Mouse (Mus musculus) olfactory bulb, adult 2 months (tissue): Measurements from ENCODE around the gene Nek9. TPM values are rescaled to one million over a fixed set of nuclear protein-coding genes. Genes with fewer than 3 reads are reported as not detected.
"Not testable (repeated sequence)": the region's sequence is repeated elsewhere in the genome, so short reads cannot be mapped to it uniquely, and the experiment has no call there.

Experiments
- H3K27ac ChIP-seq: fragments of 200-500 bp; 2 replicates; pipeline ENCODE4 v1.5.1; 2012; ENCODE audit warnings: low read depth, low read length; ENCODE audit not compliant: insufficient read depth
- H3K4me1 ChIP-seq: fragments of 200-500 bp; 2 replicates; pipeline ENCODE4 v1.6.1; 2012; ENCODE audit warnings: low read length; ENCODE audit not compliant: control insufficient read depth, insufficient read depth
- H3K4me3 ChIP-seq: fragments of 200-500 bp; 2 replicates; pipeline ENCODE4 v1.5.1; 2012; ENCODE audit warnings: mild to moderate bottlenecking, low read depth, low read length, moderate library complexity; ENCODE audit not compliant: insufficient read depth
- CTCF ChIP-seq: fragments of 200-500 bp; IDR thresholded peaks from 2 replicates; pipeline ENCODE4 v1.5.1; 2012; ENCODE audit warnings: low read depth, mild to moderate bottlenecking, low read length, moderate library complexity; ENCODE audit not compliant: insufficient read depth
- POLR2A ChIP-seq: fragments of 200-500 bp; IDR thresholded peaks from 2 replicates; pipeline ENCODE4 v1.6.1; 2012; ENCODE audit warnings: mild to moderate bottlenecking, low read depth, low read length, moderate library complexity; ENCODE audit not compliant: insufficient read depth
- WGBS: fragments of 180-500 bp; shearing (Covaris S2); methylation state at CpG from one replicate; pipeline ENCODE4 v1.1.7; 2018; 5-methylcytosine and 5-hydroxymethylcytosine counted together
- polyA plus RNA-seq: library from polyadenylated mRNA; stranded (reverse); fragments of >200 nt; gene quantifications from 2 replicates; pipeline ENCODE4 v1.2.4, GENCODE M21; 2012; ENCODE audit warnings: low replicate concordance; ENCODE audit not compliant: missing spikeins, insufficient read depth, insufficient read length

Nek9 gene
- polyA plus RNA-seq, 1 experiment: not detected

DNA sequence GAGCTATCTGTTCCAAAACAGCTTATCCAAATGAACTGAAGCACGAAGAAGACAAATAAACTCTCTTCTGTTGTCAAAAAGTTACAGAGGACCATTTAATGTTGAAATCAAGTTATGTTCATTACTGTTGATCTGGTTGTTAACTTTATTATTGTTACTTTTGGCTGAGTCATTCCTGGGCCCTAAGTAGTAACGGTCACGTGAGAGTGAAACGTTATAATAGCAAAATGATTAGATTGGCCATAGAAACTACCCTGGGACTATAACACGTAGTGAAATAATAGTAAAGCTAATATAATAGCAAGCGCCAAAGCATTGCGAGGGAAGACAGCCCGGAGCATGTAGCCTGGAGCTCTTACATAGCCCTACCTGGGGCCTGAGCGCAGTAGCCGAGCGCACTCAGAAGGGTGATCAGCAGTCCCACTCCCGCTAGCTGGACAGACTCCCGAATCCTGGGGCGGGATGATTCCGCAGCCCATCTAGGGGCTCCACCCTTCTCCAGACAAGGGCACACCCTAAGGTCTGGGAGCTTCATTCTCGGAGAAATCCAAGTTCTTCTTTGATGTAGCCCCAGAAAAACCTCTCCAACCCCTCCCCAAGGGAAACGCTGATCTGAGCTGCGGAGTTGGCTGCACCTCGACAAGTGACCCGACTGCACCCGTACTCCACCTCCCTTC is 51.2 kb downstream of the Nek9 start, which contains the start of gene Acyp1:
TSS of gene Acyp1 (minus strand) at position 630 of the 677 bp plus-strand sequence.
- H3K27ac ChIP-seq: no peak within 1 kb of the TSS
- 9% methylated on average over 21 of the region's 21 CpGs for WGBS
- H3K4me3 ChIP-seq: peak within 1 kb of the TSS; percentile 53
- H3K4me1 ChIP-seq: peaks cover 4% of the 10 kb centered on the region
- no peak for TF ChIP-seq POLR2A
- TF ChIP-seq CTCF: no peak

DNA sequence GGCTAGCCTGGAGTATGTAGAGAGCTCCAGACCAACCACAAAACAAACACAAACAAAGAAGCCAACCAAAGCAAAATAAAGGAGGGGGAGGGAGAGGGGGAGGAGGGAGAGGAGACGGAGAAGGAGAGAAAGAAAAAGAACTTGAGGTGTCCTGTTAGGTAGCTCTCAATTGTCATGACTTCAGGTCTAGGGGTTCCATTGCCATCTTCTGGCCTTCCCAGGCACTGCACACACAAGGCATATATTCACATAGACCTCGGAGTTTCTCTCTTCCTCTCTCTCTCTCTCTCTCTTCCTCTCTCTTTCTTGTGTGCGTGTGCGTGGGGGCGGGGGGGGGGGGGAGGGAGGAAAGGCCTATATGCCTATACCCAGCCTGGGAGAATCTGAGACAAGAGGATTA is 52.2 kb downstream of the Nek9 start:
- no peak overlapping the region for H3K4me3 ChIP-seq
- peaks cover 4% of the 10 kb centered on the region for H3K4me1 ChIP-seq
- WGBS: 31% methylated on average over 5 of the region's 5 CpGs
- TF ChIP-seq CTCF: no peak
- no peak for TF ChIP-seq POLR2A
- H3K27ac ChIP-seq: no peak overlapping the region

DNA sequence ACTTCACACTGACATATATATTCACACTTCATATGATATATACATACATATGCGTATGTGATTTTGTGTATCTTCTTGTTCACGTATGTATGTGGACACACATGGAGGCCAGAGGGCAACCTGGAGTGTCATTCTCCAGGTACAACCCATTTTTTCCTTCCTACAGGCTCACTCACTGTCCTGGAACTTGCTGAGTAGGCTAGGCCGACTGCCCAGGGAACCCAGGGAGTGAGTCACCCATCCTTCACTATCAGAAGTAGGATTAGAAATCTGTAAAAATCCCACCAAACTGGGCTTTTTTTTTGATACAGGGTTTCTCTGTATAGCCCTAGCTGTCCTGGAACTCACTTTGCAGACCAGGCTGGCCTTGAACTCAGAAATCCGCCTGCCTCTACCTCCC is 54.2 kb downstream of the Nek9 start:
- H3K27ac ChIP-seq: no peak overlapping the region
- no peak for TF ChIP-seq CTCF
- no peak for TF ChIP-seq POLR2A
- no peak overlapping the region for H3K4me3 ChIP-seq
- peaks cover 4% of the 10 kb centered on the region for H3K4me1 ChIP-seq
- 93% methylated on average over 4 of the region's 4 CpGs for WGBS

DNA sequence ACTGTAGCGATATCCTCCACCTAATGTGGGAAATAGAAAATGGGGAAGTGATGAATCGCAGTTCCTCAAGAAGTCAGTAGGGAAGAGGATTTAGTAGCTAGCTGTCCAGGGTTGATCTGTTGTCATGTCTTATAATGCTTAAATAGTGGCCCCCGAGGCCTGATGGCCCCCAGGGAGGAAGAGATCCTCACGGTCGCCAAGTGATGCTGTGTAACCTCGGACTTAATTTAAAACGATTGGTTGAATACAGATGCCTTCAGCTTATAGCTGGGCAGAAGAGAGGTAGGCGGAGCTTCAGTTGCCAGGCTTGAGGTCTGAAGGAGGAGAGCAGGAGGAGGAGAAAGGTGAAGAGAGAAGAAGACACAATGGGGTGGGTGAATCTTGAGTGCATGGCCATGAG is 54.8 kb downstream of the Nek9 start:
- Histone ChIP-seq H3K4me1 (peaks cover 4% of the 10 kb centered on the region), H3K27ac (no peak overlapping the region), H3K4me3 (no peak overlapping the region)
- TF ChIP-seq CTCF (no peak), POLR2A (no peak)
- WGBS: 73% methylated on average over 8 of the region's 8 CpGs

DNA sequence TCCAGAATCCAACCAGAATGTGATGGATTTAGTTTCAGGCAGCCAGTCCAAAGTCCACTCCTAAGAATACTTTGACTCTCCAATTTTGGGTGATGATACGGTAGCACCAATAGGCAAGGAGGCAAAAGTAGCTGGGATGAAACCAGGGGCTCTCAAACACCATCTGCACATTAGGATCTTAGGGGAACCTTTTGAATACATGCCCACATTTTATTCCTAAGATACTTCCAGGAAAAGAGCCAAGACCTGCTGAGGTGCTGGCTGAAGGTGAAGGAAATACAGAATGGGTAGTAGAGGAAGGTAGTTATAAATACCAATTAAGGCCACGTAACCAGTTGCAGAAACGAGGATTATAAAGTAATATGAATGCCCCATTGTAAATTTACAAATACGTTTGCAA is 57.4 kb downstream of the Nek9 start:
- not testable (repeated sequence) for H3K27ac ChIP-seq, H3K4me3 ChIP-seq, H3K4me1 ChIP-seq
- 84% methylated on average over 2 of the region's 4 CpGs for WGBS

DNA sequence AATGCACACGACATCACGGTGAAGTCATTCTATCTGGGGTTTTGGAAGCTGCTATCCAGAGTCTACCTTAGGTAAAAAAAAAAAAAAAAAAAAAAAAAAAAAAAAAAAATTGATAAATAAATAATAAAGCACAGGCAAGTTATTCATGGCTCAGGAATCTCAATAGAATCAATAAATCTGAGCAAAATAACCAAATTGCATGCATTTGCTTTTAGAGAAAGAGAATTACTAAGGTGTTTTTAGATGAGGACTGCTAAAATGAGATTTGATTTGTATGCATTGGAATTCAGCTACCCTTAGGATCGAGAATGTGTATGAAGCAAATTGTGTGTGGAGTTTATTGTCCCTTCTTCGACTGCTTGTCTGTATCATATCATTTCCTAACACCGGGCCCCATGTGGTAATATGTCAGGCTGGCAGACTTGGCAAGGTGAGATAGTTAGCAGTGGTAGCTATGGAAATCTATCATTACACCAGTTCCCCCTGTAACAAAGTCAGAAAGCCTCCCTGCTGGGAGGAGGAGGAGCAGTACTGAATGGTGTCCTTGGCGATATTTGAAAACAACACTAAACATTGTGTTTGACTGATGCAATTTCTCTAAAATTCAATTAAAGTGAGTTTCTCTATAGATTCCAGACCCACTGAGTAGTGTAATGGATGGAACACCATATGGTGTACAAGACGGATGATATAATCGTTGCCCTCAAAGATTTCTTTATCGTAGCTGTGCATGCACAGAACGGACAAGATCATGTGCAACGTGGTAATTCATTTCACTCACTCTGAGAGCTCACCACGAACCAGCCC is 58.1 kb downstream of the Nek9 start:
- H3K27ac ChIP-seq: no peak overlapping the region
- H3K4me1 ChIP-seq: no peaks in the 10 kb centered on the region
- H3K4me3 ChIP-seq: no peak overlapping the region
- no peak for TF ChIP-seq POLR2A
- no peak for TF ChIP-seq CTCF
- WGBS: 43% methylated on average over 12 of the region's 12 CpGs

DNA sequence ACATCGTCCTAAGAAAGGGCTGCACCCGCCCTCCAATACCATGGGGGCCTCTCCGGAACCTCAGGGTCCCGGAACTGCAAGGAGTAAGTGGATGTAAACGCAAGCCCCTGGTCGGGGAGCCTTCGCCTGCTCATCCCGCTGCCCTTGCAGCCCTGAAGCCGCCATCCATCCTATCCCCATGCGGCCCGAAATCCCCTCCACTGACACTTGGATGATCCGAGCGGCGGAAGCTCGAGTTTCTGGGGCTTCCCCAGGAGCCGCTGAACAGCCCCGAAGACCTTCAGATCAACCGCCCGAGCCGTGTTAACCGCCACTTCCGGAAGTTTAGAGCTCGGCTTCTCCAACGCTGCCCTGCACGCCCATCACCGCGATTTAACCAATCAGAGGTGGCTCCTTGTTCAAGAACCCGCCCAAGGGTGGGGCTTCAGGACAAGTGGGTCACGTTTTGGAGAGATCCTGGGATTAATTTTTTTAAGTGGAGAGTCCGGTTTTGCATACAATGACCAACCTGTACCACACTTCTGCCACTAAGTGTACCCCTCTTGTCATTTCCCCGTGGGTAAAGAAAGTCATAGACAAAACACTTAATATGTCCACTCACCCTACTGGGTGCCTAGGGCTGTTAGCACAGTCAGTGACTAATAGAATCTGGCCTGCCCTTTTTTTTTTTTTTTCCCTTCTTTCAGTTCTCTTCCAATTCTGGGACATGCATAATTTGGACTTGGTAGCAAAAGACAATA is 58.9 kb downstream of the Nek9 start:
- WGBS: under 1% methylated on average over 31 of the region's 31 CpGs
- TF ChIP-seq CTCF (no peak), POLR2A (no peak)
- Histone ChIP-seq H3K4me3 (peak overlapping the region; percentile 61), H3K27ac (peak overlapping the region; percentile 28), H3K4me1 (no peaks in the 10 kb centered on the region)

DNA sequence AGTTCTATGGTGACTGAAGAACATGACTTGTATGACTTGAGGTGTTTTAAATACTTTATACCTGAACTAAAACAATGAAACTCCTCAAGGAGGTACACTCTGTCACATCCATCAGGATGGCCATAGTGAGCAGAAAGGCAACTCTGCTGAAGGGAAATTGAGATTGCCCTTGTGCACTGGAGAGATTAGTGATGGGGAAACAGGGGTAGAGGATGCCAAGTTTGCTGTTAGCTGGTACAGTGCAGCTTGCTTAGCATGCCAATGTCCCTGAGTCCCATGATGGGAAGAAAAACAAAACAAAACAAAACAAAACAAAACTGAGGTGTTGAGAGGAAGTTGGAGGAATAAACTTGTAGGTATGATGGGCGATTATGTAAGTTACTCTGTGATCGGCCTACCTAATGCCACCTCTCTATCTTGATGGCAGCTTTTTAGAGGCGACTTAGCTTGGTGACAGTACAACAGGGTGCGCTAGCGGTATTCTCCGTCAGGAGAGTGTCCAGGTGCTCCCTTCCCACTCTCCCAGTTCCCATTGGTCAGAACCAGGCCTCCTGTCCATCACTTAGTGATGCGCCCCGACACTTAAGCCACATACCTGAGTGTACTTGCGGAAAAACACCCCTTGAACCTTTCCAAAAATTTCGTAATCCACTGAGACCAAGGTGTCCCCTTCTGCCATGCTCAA is 59.6 kb downstream of the Nek9 start:
- no peaks in the 10 kb centered on the region for H3K4me1 ChIP-seq
- TF ChIP-seq CTCF: no peak
- no peak for TF ChIP-seq POLR2A
- peak overlapping the region; percentile 61 for H3K4me3 ChIP-seq
- 4% methylated on average over 10 of the region's 10 CpGs for WGBS
- peak overlapping the region; percentile 28 for H3K27ac ChIP-seq
